Mouse (Mus musculus): ENCODE results near the gene Khdc4.

The Khdc4 gene

GRCm38 (mm10) chr3:88684980-88685941, at the start of gene Khdc4:
Gene Khdc4 (plus strand): TSS chr3:88685803.
- peak; percentile 99 for DNase-seq (ENCODE audit: low spot score)

- DNase-seq (ENCODE audit: low spot score): no peak
Measured at GRCm38 (mm10) chr3:88636555-88636986, 49.0 kb upstream of the Khdc4 start.

- no peak for DNase-seq (ENCODE audit: low spot score)
Measured at GRCm38 (mm10) chr3:88637134-88637533, 48.5 kb upstream of the Khdc4 start.

- no peak for DNase-seq (ENCODE audit: low spot score)
Measured at GRCm38 (mm10) chr3:88639239-88639638, 46.4 kb upstream of the Khdc4 start.

GRCm38 (mm10) chr3:88640676-88641075, 44.9 kb upstream of the Khdc4 start:
- DNase-seq (ENCODE audit: low spot score): peak; percentile 75

GRCm38 (mm10) chr3:88643078-88643477, 42.5 kb upstream of the Khdc4 start:
- DNase-seq (ENCODE audit: low spot score): no peak

- DNase-seq (ENCODE audit: low spot score): no peak
Measured at GRCm38 (mm10) chr3:88645937-88646336, 39.7 kb upstream of the Khdc4 start.

- no peak for DNase-seq (ENCODE audit: low spot score)
Measured at GRCm38 (mm10) chr3:88646426-88646995, 39.1 kb upstream of the Khdc4 start.

GRCm38 (mm10) chr3:88647076-88647475, 38.5 kb upstream of the Khdc4 start:
- no peak for DNase-seq (ENCODE audit: low spot score)

GRCm38 (mm10) chr3:88647779-88648413, 37.7 kb upstream of the Khdc4 start:
- no peak for DNase-seq (ENCODE audit: low spot score)

- DNase-seq (ENCODE audit: low spot score): no peak
Measured at GRCm38 (mm10) chr3:88648452-88649168, 37.0 kb upstream of the Khdc4 start.

- DNase-seq (ENCODE audit: low spot score): no peak
Measured at GRCm38 (mm10) chr3:88649186-88649585, 36.4 kb upstream of the Khdc4 start.

GRCm38 (mm10) chr3:88649967-88650366, 35.6 kb upstream of the Khdc4 start:
- no peak for DNase-seq (ENCODE audit: low spot score)

GRCm38 (mm10) chr3:88650713-88651504, 34.7 kb upstream of the Khdc4 start:
- DNase-seq (ENCODE audit: low spot score): no peak

- DNase-seq (ENCODE audit: low spot score): no peak
Measured at GRCm38 (mm10) chr3:88651669-88652618, 33.7 kb upstream of the Khdc4 start.

- DNase-seq (ENCODE audit: low spot score): no peak
Measured at GRCm38 (mm10) chr3:88652846-88653515, 32.6 kb upstream of the Khdc4 start, which contains the start of gene Rxfp4. Gene Rxfp4 (minus strand): TSS chr3:88653142.

GRCm38 (mm10) chr3:88653516-88654370, 31.9 kb upstream of the Khdc4 start:
- DNase-seq (ENCODE audit: low spot score): no peak

GRCm38 (mm10) chr3:88654621-88655020, 31.0 kb upstream of the Khdc4 start:
- DNase-seq (ENCODE audit: low spot score): no peak

Data from embryo, embryonic 10 days (tissue).